Mouse (Mus musculus) adrenal gland, postnatal 25 days (tissue): ENCODE measurements around the gene Emc8. TPM values are rescaled to one million over a fixed set of nuclear protein-coding genes. Genes with fewer than 3 reads are reported as not detected.
A peak's percentile ranks its signal among the peaks of the same experiment; 100 is the strongest.

ENCODE experiments used
- DNase-seq: peaks from one replicate; pipeline ENCODE4 v3.0.0; 2021; ENCODE audit warnings: mixed read lengths
- total RNA-seq: library from RNA; stranded (reverse); gene quantifications from 2 replicates; pipeline ENCODE4 v1.2.3, GENCODE M21; 2021

Emc8 gene
- total RNA-seq, 1 experiment from 2014 or later, result 90.1 TPM

GRCm38 (mm10) chr8:120685591-120685990 is 17.2 kb upstream of the Emc8 start:
- no peak for DNase-seq

- DNase-seq, result peak; percentile 70
Measured at GRCm38 (mm10) chr8:120685097-120685496, 16.7 kb upstream of the Emc8 start.

GRCm38 (mm10) chr8:120684082-120684481 is 15.7 kb upstream of the Emc8 start:
- DNase-seq, result no peak

GRCm38 (mm10) chr8:120683602-120684001 is 15.2 kb upstream of the Emc8 start:
- peak; percentile 83 for DNase-seq

GRCm38 (mm10) chr8:120681113-120681512 is 12.7 kb upstream of the Emc8 start:
- no peak for DNase-seq

- peak; percentile 46 for DNase-seq
Measured at GRCm38 (mm10) chr8:120680405-120680804, 12.0 kb upstream of the Emc8 start.

GRCm38 (mm10) chr8:120679629-120680387 is 11.4 kb upstream of the Emc8 start:
- DNase-seq, result no peak

- peak; percentile 83 for DNase-seq
Measured at GRCm38 (mm10) chr8:120678447-120678846, 10.1 kb upstream of the Emc8 start.

GRCm38 (mm10) chr8:120675718-120676117 is 7.3 kb upstream of the Emc8 start:
- no peak for DNase-seq

GRCm38 (mm10) chr8:120673298-120673697 is 4.9 kb upstream of the Emc8 start:
- DNase-seq, result no peak

- no peak for DNase-seq
Measured at GRCm38 (mm10) chr8:120672626-120673229, 4.4 kb upstream of the Emc8 start.

GRCm38 (mm10) chr8:120671775-120672174 is 3.4 kb upstream of the Emc8 start:
- no peak for DNase-seq

GRCm38 (mm10) chr8:120667561-120668373 is 606 bp downstream of the Emc8 start, which contains the start of the genes Gm27021 and Cox4i1:
TSS of gene Gm27021 (minus strand) at chr8:120668079.
TSS of gene Cox4i1 (plus strand) at chr8:120668222.
- peak; percentile 94 for DNase-seq

GRCm38 (mm10) chr8:120666807-120667470 is 1.4 kb downstream of the Emc8 start:
- DNase-seq, result no peak

GRCm38 (mm10) chr8:120665726-120666455 is 2.5 kb downstream of the Emc8 start:
- DNase-seq, result no peak

GRCm38 (mm10) chr8:120664566-120664965 is 3.8 kb downstream of the Emc8 start:
- DNase-seq, result no peak

- no peak for DNase-seq
Measured at GRCm38 (mm10) chr8:120657415-120657814, 11.0 kb downstream of the Emc8 start.

- no peak for DNase-seq
Measured at GRCm38 (mm10) chr8:120656322-120657052, 11.9 kb downstream of the Emc8 start.

- DNase-seq, result no peak
Measured at GRCm38 (mm10) chr8:120647532-120647931, 20.8 kb downstream of the Emc8 start, which contains the start of gene 1190005I06Rik. TSS of gene 1190005I06Rik (minus strand) at chr8:120647632.

GRCm38 (mm10) chr8:120644663-120645062 is 23.7 kb downstream of the Emc8 start:
- peak; percentile 80 for DNase-seq
